Mouse (Mus musculus) spleen, adult 2 months (tissue): ENCODE results near the gene Olfr705. TPM values are rescaled to one million over a fixed set of nuclear protein-coding genes. Genes with fewer than 3 reads are reported as not detected.
"Not testable (repeated sequence)": the region's sequence is repeated elsewhere in the genome, so short reads cannot be mapped to it uniquely, and the experiment has no call there.

Experiments used
- DNase-seq, 2 experiments: peaks; one replicate each; pipeline versions ENCODE4 v3.0.0 to v3.0.0-alpha.2; 2012 to 2021; ENCODE audit warnings: low spot score in 2 of 2, low read depth in 1 of 2
- H3K27ac ChIP-seq: fragments of 200-500 bp; 2 replicates; pipeline ENCODE4 v1.5.1; 2012; ENCODE audit warnings: low read length, inconsistent platforms; ENCODE audit not compliant: insufficient read depth
- H3K27me3 ChIP-seq: fragments of 200-500 bp; 2 replicates; pipeline ENCODE4 v1.6.1; 2012; ENCODE audit warnings: mild to moderate bottlenecking, moderate library complexity, low read length, inconsistent platforms; ENCODE audit not compliant: control insufficient read depth, insufficient read depth
- H3K36me3 ChIP-seq: fragments of 200-500 bp; 2 replicates; pipeline ENCODE4 v1.6.1; 2012; ENCODE audit warnings: mild to moderate bottlenecking, low read length, inconsistent platforms; ENCODE audit not compliant: control insufficient read depth, insufficient read depth
- H3K4me1 ChIP-seq: fragments of 200-500 bp; 2 replicates; pipeline ENCODE4 v1.6.1; 2011; ENCODE audit warnings: inconsistent platforms; ENCODE audit not compliant: control insufficient read depth, insufficient read depth, insufficient read length
- H3K4me3 ChIP-seq: fragments of 200-500 bp; 2 replicates; pipeline ENCODE4 v1.5.1; 2011; ENCODE audit warnings: mild to moderate bottlenecking, inconsistent platforms; ENCODE audit not compliant: insufficient read depth, insufficient read length; ENCODE audit errors: extremely low read depth
- CTCF ChIP-seq: fragments of 200-500 bp; IDR thresholded peaks from 2 replicates; pipeline ENCODE4 v1.5.1; 2011; ENCODE audit warnings: mild to moderate bottlenecking, inconsistent platforms; ENCODE audit not compliant: insufficient read depth, insufficient read length, insufficient replicate concordance; ENCODE audit errors: extremely low read depth
- POLR2A ChIP-seq: fragments of 200-500 bp; IDR thresholded peaks from 2 replicates; pipeline ENCODE4 v1.6.1; 2011; ENCODE audit warnings: low read depth, low read length, inconsistent platforms
- WGBS: fragments of 180-500 bp; shearing (Covaris S2); methylation state at CpG from one replicate; pipeline ENCODE4 v1.1.7; 2018; 5-methylcytosine and 5-hydroxymethylcytosine counted together
- polyA plus RNA-seq: library from polyadenylated mRNA; depleted of rRNA; stranded (reverse); fragments of >200 nt; gene quantifications from 2 replicates; pipeline ENCODE4 v1.2.3, GENCODE M21; 2012; rRNA removed

Gene Olfr705
- polyA plus RNA-seq = not detected in 2 replicates

DNA sequence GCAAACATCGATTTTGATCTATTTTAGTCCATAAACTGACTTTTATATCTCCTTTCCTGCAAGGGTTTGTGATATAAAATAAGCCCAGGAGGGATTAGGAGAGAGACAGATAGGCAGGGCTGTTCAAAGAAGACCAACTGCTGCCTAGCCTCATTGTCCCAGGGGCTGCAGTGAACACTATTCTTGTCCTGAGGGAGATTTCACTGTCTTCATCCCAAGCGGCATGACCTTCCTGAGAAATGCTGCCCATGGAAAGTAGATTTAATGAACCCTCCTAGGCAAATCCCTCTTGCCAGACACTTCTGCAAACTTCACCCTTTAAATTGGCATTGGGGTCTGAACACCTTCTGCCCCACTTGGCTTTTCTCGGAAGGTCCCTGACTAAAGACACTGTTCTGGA, at the start of gene Olfr705:
Gene Olfr705 (minus strand): TSS at position 101 of the 400 bp plus-strand sequence.
- H3K27ac ChIP-seq = no peak within 1 kb of the TSS
- H3K36me3 ChIP-seq = no peaks in the 10 kb centered on the region
- WGBS = 89% methylated on average over 3 of the region's 3 CpGs
- DNase-seq = no peak
- no peak within 1 kb of the TSS for H3K4me3 ChIP-seq
- TF ChIP-seq CTCF (no peak), POLR2A (no peak)
- H3K4me1 ChIP-seq = no peaks in the 10 kb centered on the region
- H3K27me3 ChIP-seq = no peaks in the 10 kb centered on the region

GRCm38 (mm10) chr7:106920961-106921360, 44.3 kb upstream of the Olfr705 start:
- peak in 1 of 2 experiments; percentile 4 for DNase-seq
- not testable (repeated sequence) for H3K36me3 ChIP-seq, H3K4me3 ChIP-seq, H3K4me1 ChIP-seq, H3K27ac ChIP-seq, H3K27me3 ChIP-seq
- 86% methylated on average over 5 of the region's 7 CpGs for WGBS

DNA sequence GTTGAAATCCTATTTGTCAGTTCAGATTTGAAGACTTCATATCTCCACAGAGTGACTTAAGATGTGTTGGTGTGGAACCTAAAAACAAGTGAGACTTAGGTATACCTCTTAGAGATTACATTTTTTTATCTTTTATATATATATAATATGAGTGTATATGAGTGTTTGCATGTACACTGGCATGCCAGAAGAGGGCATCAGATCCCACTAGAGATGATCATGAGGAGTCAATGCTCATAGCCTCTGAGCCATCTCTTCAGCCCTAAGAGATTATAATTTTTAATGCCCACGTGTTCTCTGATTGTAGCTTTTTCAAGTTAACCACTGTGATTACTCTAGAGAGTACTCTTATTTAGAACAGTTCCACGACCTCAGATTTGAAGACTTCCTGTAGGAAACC, 31.0 kb upstream of the Olfr705 start, which contains the start of gene Olfr1532-ps1:
Gene Olfr1532-ps1 (plus strand): TSS at position 326 of the 400 bp plus-strand sequence.
- TF ChIP-seq POLR2A = no peak
- no peak for TF ChIP-seq CTCF
- no peaks in the 10 kb centered on the region for H3K36me3 ChIP-seq
- no peak within 1 kb of the TSS for H3K27ac ChIP-seq
- H3K27me3 ChIP-seq = no peaks in the 10 kb centered on the region
- 34% methylated on average over 2 of the region's 2 CpGs for WGBS
- H3K4me3 ChIP-seq = no peak within 1 kb of the TSS
- no peak for DNase-seq
- H3K4me1 ChIP-seq = no peaks in the 10 kb centered on the region; the same call in 1 of the 2 replicates

DNA sequence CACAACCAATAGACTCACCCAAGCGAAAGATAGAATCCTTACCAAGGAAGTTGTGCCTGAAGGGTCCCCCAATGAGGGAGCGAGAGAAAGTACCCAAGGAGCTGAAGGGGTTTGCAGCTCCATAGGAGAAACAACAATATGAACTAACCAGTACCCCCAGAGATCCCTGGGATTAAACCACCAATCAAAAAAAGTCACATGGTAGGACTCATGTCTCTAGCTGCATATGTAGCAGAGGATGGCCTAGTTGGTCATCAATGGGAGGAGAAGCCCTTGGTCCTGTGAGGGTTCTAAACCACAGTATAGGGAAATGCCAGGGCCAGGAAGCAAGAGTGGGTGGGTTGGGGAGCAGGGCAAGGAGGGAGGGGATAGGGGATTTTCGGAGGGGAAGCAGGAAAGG, 24.4 kb upstream of the Olfr705 start, which contains the start of gene Olfr707:
Gene Olfr707 (minus strand): TSS at position 101 of the 400 bp plus-strand sequence.
- 87% methylated on average over 3 of the region's 3 CpGs for WGBS
- not testable (repeated sequence) for H3K4me1 ChIP-seq, H3K27ac ChIP-seq, H3K27me3 ChIP-seq, DNase-seq, H3K36me3 ChIP-seq, H3K4me3 ChIP-seq

GRCm38 (mm10) chr7:106888062-106888461, 11.4 kb upstream of the Olfr705 start, which contains the start of gene Olfr706:
Gene Olfr706 (minus strand): TSS chr7:106888162.
- Histone ChIP-seq H3K27me3 (no peaks in the 10 kb centered on the region), H3K4me3 (no peak within 1 kb of the TSS), H3K36me3 (no peaks in the 10 kb centered on the region), H3K4me1 (no peaks in the 10 kb centered on the region), H3K27ac (no peak within 1 kb of the TSS)
- TF ChIP-seq CTCF = no peak
- TF ChIP-seq POLR2A = no peak
- DNase-seq = no peak
- 83% methylated on average over 2 of the region's 2 CpGs for WGBS

- no peak within 1 kb of the TSS for H3K4me3 ChIP-seq
- TF ChIP-seq CTCF = no peak
- no peak for TF ChIP-seq POLR2A
- no peaks in the 10 kb centered on the region for H3K27me3 ChIP-seq
- H3K27ac ChIP-seq = no peak within 1 kb of the TSS
- H3K4me1 ChIP-seq = no peaks in the 10 kb centered on the region
- no peaks in the 10 kb centered on the region for H3K36me3 ChIP-seq
- DNase-seq = no peak
Observed at GRCm38 (mm10) chr7:106862885-106863284, 13.8 kb downstream of the Olfr705 start, which contains the start of gene Olfr704. Gene Olfr704 (plus strand): TSS chr7:106863185.

DNA sequence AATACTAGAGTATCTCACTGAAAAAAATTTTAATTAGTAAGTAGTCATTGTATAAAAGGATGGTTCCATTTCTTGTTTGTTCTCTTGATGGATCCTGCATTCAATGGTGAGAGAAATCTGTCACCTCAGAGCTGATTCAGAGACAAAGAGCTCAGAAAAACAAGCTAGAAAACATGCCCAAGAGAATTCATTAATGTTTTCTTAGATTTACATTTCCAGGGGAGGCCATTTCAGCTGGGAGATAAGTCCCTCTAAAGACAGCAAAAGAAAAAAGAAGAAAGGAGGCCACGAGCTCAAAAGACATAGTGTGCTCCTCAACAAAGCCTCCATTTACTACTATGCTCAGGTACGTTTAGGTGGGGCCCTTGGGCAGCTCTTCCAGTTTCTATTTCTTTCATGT, 33.6 kb downstream of the Olfr705 start, which contains the start of gene Olfr703:
Gene Olfr703 (plus strand): TSS at position 301 of the 400 bp plus-strand sequence.
- WGBS = 76% methylated on average over 2 of the region's 2 CpGs

More for the DNA sequence above, 33.6 kb downstream of the Olfr705 start, which contains the start of gene Olfr703:
- Histone ChIP-seq H3K27me3 (no peaks in the 10 kb centered on the region), H3K27ac (no peak within 1 kb of the TSS), H3K4me1 (no peaks in the 10 kb centered on the region), H3K36me3 (no peaks in the 10 kb centered on the region), H3K4me3 (no peak within 1 kb of the TSS)
- TF ChIP-seq POLR2A (no peak), CTCF (no peak)
- DNase-seq = no peak
